Mouse (Mus musculus): ENCODE data around the gene Trim63.
"Not testable (repeated sequence)": the region's sequence is repeated elsewhere in the genome, so short reads cannot be mapped to it uniquely, and the experiment has no call there.

- not testable (repeated sequence) for TF ChIP-seq CTCF, POLR2A (IDR thresholded peaks at IDR 0.05; ENCODE audit: insufficient read depth, low read depth, low read length)
Observed at GRCm38 (mm10) chr4:134269622-134270021, 45.3 kb upstream of the Trim63 start.

Data from olfactory bulb, adult 2 months (tissue).